Mouse (Mus musculus): ENCODE results near the gene Cyb561d2. TPM values are rescaled to one million over a fixed set of nuclear protein-coding genes. Genes with fewer than 3 reads are reported as not detected.

The Cyb561d2 gene
- polyA plus RNA-seq, 1 experiment from 2014 or later, result 28.3 TPM

DNA sequence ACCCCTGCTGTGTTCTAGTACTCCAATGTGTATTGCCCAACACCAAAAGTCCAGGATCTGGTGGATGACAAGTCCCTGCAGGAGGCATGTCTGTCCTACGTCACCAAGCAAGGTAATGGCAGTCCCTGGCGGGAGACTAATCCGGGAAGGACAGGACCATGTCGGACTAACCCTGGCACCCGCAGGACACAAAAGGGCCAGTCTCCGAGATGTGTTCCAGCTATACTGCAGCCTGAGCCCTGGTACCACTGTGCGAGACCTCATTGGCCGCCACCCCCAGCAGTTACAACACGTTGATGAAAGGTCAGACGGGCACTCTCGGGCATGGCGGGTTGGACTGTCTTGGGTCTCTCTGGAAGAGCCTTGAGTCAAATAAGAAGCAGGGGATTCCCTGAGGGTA is 2.7 kb upstream of the Cyb561d2 start:
- Histone ChIP-seq H3K36me3 (peaks cover 29% of the 10 kb centered on the region), H3K27me3 (peaks cover 24% of the 10 kb centered on the region)

DNA sequence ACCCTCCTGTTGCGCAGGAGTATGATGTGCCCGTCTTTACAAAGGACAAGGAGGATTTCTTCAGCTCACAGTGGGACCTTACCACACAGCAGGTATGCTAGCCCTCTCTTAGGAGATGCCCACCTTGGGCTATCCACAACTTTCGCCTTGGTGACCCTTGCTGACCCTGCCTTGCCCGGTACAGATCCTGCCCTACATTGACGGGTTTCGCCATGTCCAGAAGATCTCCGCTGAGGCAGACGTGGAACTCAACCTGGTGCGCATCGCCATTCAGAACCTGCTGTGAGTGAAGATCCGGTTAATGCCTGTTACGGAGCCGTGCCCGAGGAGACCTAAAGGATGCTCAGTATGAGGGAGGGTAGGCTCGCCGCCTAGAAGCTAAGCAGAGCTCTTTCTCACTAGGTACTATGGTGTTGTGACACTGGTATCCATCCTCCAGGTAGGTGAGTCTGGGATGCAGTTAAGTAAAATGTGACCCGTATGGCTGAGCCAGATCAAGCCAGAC is 2.3 kb upstream of the Cyb561d2 start:
- Histone ChIP-seq H3K4me1 (replicated peaks) (peaks cover 45% of the 10 kb centered on the region), H3K27me3 (peaks cover 19% of the 10 kb centered on the region), H3K9ac (replicated peaks) (no peak overlapping the region), H3K4me3 (replicated peaks) (no peak overlapping the region), H3K36me3 (peaks cover 34% of the 10 kb centered on the region), H3K27ac (no peak overlapping the region), H3K9me3 (no peaks in the 10 kb centered on the region), H3K4me2 (replicated peaks) (no peak overlapping the region)
- no peak for ATAC-seq
- WGBS, result 96% methylated on average over 17 of the region's 17 CpGs

More for the DNA sequence above, 2.7 kb upstream of the Cyb561d2 start:
- Histone ChIP-seq H3K4me2 (replicated peaks) (no peak overlapping the region), H3K9ac (replicated peaks) (no peak overlapping the region), H3K4me1 (replicated peaks) (peaks cover 45% of the 10 kb centered on the region), H3K9me3 (no peaks in the 10 kb centered on the region), H3K27ac (no peak overlapping the region), H3K4me3 (replicated peaks) (no peak overlapping the region)
- ATAC-seq, result no peak
- WGBS, result 93% methylated on average over 12 of the region's 12 CpGs

DNA sequence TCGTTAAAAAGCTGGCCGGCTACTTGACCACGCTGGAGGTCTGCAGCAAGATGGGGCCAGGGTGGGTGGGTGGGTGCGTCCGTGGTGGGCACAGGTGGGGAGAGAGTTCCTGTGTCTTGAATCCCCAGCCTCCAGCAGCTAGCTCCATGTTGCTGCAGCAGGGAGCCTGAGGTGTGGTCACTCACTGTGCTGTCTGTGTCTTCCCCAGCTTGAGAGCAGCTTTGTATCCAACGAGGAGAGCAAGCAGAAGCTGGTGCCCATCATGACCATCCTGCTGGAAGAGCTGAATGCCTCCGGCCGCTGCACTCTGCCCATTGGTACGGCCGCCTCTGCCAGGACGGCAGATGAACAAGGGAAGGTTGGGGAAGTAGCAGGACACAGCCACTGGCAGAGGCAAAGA is 1.3 kb upstream of the Cyb561d2 start:
- WGBS, result 88% methylated on average over 11 of the region's 11 CpGs
- H3K4me2 ChIP-seq (replicated peaks), result peak overlapping the region; percentile 87; the same call in 1 of the 2 replicates
- peak overlapping the region; percentile 55; the same call in 1 of the 2 replicates for H3K4me3 ChIP-seq (replicated peaks)
- no peak for ATAC-seq
- no peaks in the 10 kb centered on the region for H3K9me3 ChIP-seq
- no peak overlapping the region for H3K9ac ChIP-seq (replicated peaks)
- H3K4me1 ChIP-seq (replicated peaks), result peaks cover 45% of the 10 kb centered on the region
- H3K27ac ChIP-seq, result no peak overlapping the region
- peaks cover 9% of the 10 kb centered on the region for H3K27me3 ChIP-seq
- peaks cover 43% of the 10 kb centered on the region for H3K36me3 ChIP-seq

DNA sequence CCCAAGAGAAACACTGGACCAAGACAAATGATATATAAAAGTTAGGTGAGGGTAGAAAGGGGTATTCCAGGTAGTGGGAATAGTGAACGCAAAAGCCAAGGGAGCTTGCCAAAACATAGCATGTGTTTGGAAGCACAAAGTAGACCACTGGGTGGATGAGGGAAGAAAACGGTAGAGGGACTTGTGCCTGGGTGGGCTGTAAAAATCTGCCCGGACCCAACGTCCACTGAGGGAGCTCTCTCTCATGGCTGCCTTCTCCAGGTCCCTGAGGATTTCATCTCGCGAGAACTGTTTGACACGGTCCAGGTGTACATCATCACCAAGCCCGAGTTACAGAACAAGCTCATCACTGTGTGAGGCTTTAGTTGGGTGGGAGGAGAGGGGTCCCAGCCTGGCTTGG is 728 bp upstream of the Cyb561d2 start:
- Histone ChIP-seq H3K4me2 (replicated peaks) (peak overlapping the region; percentile 87), H3K9ac (replicated peaks) (peak overlapping the region; percentile 77), H3K27ac (no peak overlapping the region), H3K4me1 (replicated peaks) (peaks cover 46% of the 10 kb centered on the region), H3K36me3 (peaks cover 49% of the 10 kb centered on the region), H3K27me3 (peaks cover 4% of the 10 kb centered on the region; the same call in 1 of the 2 replicates), H3K4me3 (replicated peaks) (peak overlapping the region; percentile 55), H3K9me3 (no peaks in the 10 kb centered on the region)
- ATAC-seq, result no peak
- 41% methylated on average over 8 of the region's 8 CpGs for WGBS

DNA sequence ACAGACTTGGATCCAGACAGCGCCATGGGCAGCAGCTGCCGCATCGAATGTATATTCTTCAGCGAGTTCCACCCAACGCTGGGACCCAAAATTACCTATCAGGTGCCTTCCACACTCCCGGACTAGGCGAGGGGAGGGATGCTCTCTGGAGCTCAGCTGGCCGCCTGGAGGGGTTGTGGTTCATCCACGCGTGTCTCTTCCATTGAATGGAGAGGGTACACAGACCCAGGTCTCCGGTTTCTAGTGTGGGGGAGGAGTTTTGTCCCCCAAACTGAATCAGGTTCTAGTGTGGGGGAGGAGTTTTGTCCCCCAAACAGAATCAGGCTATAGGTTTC is 326 bp upstream of the Cyb561d2 start:
- Histone ChIP-seq H3K9ac (replicated peaks) (peak overlapping the region; percentile 77), H3K9me3 (no peaks in the 10 kb centered on the region), H3K36me3 (peaks cover 53% of the 10 kb centered on the region), H3K27ac (peak overlapping the region; percentile 60), H3K4me2 (replicated peaks) (peak overlapping the region; percentile 87), H3K4me1 (replicated peaks) (peaks cover 46% of the 10 kb centered on the region), H3K4me3 (replicated peaks) (peak overlapping the region; percentile 55), H3K27me3 (no peaks in the 10 kb centered on the region)
- under 1% methylated on average over 11 of the region's 11 CpGs for WGBS
- peak; percentile 13 for ATAC-seq

DNA sequence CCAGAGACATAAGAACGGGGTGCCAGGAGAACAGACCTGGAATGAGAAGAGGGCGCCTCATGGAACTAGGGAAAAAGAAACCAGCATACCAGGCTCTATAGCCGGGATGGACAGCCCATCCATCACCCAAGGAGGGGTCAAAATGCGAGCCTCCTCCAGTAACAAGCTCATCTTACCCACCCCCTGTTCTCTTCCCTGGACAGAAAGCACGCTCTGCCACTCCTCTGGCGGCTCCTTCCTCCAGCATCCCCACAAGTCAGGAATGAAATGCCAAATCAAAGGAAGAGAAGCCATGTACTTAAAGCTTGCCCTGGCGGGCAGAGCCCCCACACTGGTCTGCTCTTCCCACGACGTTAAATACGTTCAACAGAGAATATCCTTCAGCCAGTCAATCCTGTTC is 988 bp downstream of the Cyb561d2 start:
- no peaks in the 10 kb centered on the region for H3K27me3 ChIP-seq
- WGBS, result 47% methylated on average over 10 of the region's 10 CpGs
- peaks cover 46% of the 10 kb centered on the region for H3K4me1 ChIP-seq (replicated peaks)

DNA sequence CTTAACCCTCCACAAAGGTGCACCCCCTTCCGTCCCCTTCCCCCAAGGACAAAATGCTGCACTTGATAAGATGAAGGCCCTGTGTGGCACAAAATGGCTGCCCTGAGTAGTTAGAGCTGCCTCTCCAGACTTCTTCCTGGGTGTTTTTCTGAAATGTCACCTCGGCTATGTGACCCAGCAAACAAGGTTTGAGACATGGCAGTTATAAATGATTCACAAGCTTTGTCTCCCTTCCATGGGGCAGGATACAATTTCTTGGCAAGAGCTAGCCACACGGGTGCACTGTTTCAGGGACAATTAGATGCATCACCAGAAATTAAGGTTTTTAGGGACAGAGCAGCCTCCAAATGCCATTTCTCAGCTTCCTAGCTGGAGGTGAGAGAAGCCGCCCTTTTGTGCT is 1.6 kb downstream of the Cyb561d2 start:
- H3K36me3 ChIP-seq, result peaks cover 53% of the 10 kb centered on the region

More for the DNA sequence above, 988 bp downstream of the Cyb561d2 start:
- no peaks in the 10 kb centered on the region for H3K9me3 ChIP-seq
- peak overlapping the region; percentile 77 for H3K9ac ChIP-seq (replicated peaks)
- no peak overlapping the region for H3K27ac ChIP-seq
- H3K4me3 ChIP-seq (replicated peaks), result peak overlapping the region; percentile 55
- ATAC-seq, result no peak
- peaks cover 53% of the 10 kb centered on the region for H3K36me3 ChIP-seq
- peak overlapping the region; percentile 87 for H3K4me2 ChIP-seq (replicated peaks)

DNA sequence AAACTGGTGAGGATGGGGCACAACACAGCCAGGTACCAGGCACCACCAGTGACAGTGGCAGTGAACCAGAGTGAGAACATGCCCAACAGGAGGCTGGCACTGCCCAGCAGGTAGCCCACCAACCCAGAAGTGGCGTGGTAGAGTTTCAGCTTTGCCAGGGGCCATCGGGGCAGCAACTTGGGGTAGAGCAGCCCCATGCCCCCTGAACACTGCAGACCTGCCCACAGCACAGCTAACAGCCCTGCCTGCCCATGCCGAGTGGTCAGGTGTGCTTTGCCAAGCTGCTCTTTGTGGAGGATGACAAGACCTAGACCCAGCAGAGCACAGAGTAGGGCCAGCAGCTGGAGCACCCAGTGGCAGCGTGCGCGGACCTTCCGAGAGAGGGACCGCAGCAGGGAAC is 2.1 kb downstream of the Cyb561d2 start:
- no peak overlapping the region for H3K4me2 ChIP-seq (replicated peaks)
- no peaks in the 10 kb centered on the region for H3K27me3 ChIP-seq
- 95% methylated on average over 8 of the region's 8 CpGs for WGBS
- no peak overlapping the region for H3K27ac ChIP-seq
- H3K4me1 ChIP-seq (replicated peaks), result peaks cover 54% of the 10 kb centered on the region
- peaks cover 49% of the 10 kb centered on the region for H3K36me3 ChIP-seq
- no peak overlapping the region for H3K4me3 ChIP-seq (replicated peaks)
- H3K9me3 ChIP-seq, result no peaks in the 10 kb centered on the region
- ATAC-seq, result no peak
- H3K9ac ChIP-seq (replicated peaks), result no peak overlapping the region

More for the DNA sequence above, 1.6 kb downstream of the Cyb561d2 start:
- Histone ChIP-seq H3K27me3 (no peaks in the 10 kb centered on the region), H3K4me1 (replicated peaks) (peaks cover 49% of the 10 kb centered on the region), H3K4me3 (replicated peaks) (peak overlapping the region; percentile 55; the same call in 1 of the 2 replicates), H3K27ac (no peak overlapping the region), H3K9ac (replicated peaks) (peak overlapping the region; percentile 77), H3K9me3 (no peaks in the 10 kb centered on the region), H3K4me2 (replicated peaks) (peak overlapping the region; percentile 87)
- 81% methylated on average over 4 of the region's 4 CpGs for WGBS
- ATAC-seq, result no peak

DNA sequence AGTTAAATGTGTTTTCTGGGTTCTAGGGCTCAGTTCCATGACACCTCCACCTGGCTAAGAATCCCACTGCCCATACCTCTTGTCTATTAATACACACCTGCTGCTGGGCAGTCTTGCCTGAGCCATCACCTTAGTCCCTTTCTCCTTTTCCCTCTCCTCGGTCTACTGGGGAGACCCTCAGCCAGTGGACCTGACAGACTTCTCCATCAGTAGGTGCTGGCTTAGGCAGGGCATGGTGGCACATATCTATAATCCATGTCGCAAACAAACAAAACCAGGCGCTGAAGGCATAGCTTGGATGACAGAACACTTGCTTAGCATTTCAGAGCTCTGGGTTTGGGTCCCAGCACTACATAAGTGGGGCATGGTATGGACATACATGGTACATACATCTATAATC is 3.3 kb downstream of the Cyb561d2 start:
- H3K27me3 ChIP-seq, result no peaks in the 10 kb centered on the region
- peaks cover 60% of the 10 kb centered on the region for H3K4me1 ChIP-seq (replicated peaks)
- no peak overlapping the region for H3K27ac ChIP-seq
- no peak overlapping the region for H3K4me2 ChIP-seq (replicated peaks)
- H3K9ac ChIP-seq (replicated peaks), result no peak overlapping the region
- no peak for ATAC-seq
- peaks cover 36% of the 10 kb centered on the region for H3K36me3 ChIP-seq
- H3K9me3 ChIP-seq, result no peaks in the 10 kb centered on the region
- H3K4me3 ChIP-seq (replicated peaks), result no peak overlapping the region
- 96% methylated on average over 3 of the region's 3 CpGs for WGBS

DNA sequence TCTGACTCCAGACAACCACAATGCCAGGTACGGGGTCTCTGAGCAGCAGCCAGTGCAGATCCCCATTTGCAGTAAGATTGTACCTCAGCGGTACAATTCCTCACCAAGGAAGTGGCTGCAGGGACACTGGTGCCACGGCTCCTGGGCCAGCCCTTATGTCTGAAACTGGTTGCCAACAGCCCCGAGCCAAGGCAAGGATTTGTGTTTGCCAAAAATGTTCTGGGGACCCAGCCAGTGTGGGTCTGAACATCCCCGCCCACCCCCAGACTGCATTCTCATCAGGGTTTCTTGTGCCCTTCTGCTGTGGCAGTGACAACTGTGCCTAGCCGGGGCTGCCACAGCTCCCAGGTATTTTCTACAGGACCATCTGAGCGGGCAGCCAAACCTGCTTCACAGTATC is 3.8 kb downstream of the Cyb561d2 start:
- no peak for ATAC-seq
- no peak overlapping the region for H3K4me2 ChIP-seq (replicated peaks)
- H3K9ac ChIP-seq (replicated peaks), result no peak overlapping the region
- H3K27me3 ChIP-seq, result no peaks in the 10 kb centered on the region
- H3K27ac ChIP-seq, result no peak overlapping the region
- WGBS, result 95% methylated on average over 7 of the region's 7 CpGs
- no peak overlapping the region for H3K4me3 ChIP-seq (replicated peaks)
- H3K36me3 ChIP-seq, result peaks cover 32% of the 10 kb centered on the region
- peaks cover 60% of the 10 kb centered on the region for H3K4me1 ChIP-seq (replicated peaks)
- no peaks in the 10 kb centered on the region for H3K9me3 ChIP-seq

DNA sequence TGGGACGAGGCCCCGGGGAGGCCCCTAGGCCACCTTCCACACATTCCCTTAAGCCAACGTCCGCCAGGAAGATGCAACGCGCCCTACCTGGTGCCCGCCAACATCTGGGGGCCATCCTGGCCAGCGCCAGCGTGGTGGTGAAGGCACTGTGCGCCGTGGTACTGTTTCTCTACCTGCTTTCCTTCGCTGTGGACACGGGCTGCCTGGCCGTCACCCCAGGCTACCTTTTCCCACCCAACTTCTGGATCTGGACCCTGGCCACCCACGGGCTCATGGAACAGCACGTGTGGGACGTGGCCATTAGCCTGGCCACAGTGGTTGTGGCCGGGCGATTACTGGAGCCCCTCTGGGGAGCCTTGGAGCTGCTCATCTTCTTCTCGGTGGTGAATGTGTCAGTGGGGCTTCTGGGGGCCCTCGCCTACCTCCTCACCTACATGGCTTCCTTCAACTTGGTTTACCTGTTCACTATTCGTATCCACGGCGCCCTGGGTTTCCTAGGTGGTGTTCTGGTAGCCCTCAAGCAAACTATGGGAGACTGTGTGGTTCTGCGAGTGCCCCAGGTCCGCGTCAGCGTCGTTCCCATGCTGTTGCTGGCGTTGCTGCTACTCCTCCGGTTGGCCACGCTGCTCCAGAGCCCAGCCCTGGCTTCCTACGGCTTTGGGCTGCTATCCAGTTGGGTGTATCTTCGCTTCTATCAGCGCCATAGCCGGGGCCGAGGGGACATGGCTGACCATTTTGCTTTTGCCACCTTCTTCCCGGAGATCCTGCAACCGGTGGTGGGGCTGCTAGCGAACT is 7.4 kb downstream of the Cyb561d2 start:
- no peaks in the 10 kb centered on the region; the same call in 1 of the 2 replicates for H3K27me3 ChIP-seq
- under 1% methylated on average over 40 of the region's 40 CpGs for WGBS
- H3K4me1 ChIP-seq (replicated peaks), result peaks cover 37% of the 10 kb centered on the region
- peak overlapping the region; percentile 96 for H3K9ac ChIP-seq (replicated peaks)
- H3K4me3 ChIP-seq (replicated peaks), result peak overlapping the region; percentile 89
- H3K27ac ChIP-seq, result peak overlapping the region; percentile 71; the same call in 1 of the 2 replicates
- no peak for ATAC-seq
- H3K4me2 ChIP-seq (replicated peaks), result peak overlapping the region; percentile 100
- peaks cover 23% of the 10 kb centered on the region for H3K36me3 ChIP-seq
- H3K9me3 ChIP-seq, result no peaks in the 10 kb centered on the region

DNA sequence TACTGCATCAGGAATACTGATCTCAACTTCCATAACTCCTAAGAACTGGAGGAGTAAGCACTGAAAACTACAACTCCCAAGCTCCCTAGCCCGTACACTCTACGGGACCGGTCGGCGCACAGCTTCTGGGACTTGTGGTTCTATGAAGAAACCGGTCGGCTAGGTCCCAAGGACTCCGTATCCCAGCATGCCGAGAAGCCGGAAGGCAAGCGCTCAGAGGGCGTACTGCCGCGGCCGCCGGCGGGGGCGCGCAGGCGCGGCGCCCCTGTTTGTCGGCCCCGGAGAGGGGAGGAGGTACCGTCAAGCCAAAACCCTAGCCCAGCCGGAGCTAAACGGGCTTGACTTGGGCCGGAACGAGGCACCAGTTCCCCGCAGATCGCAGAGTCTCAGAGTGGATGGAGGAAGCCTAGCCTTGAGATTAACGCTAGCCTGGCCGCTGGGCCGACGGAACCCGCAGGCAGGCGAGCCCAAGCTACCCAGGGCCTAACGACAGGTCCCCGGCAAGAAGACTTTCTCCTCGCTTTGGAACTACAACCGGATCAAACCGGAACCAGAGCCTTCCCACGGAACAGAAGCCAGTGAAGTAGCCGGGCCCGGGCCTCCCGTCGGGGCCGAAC is 8.1 kb downstream of the Cyb561d2 start, which contains the start of gene Tmem115:
TSS of gene Tmem115 (plus strand) at position 155 of the 617 bp plus-strand sequence.
- no peaks in the 10 kb centered on the region for H3K9me3 ChIP-seq
- H3K27me3 ChIP-seq, result no peaks in the 10 kb centered on the region; the same call in 1 of the 2 replicates
- H3K9ac ChIP-seq (replicated peaks), result peak within 1 kb of the TSS; percentile 96
- H3K27ac ChIP-seq, result peak within 1 kb of the TSS; percentile 71; the same call in 1 of the 2 replicates
- WGBS, result under 1% methylated on average over 48 of the region's 48 CpGs
- H3K4me2 ChIP-seq (replicated peaks), result peak within 1 kb of the TSS; percentile 100
- ATAC-seq, result peak; percentile 99
- H3K36me3 ChIP-seq, result peaks cover 16% of the 10 kb centered on the region
- H3K4me1 ChIP-seq (replicated peaks), result peaks cover 37% of the 10 kb centered on the region
- peak within 1 kb of the TSS; percentile 89 for H3K4me3 ChIP-seq (replicated peaks)
